7 mouse cellular contexts compared by ENCODE assay signal in the genomic region with DNA sequence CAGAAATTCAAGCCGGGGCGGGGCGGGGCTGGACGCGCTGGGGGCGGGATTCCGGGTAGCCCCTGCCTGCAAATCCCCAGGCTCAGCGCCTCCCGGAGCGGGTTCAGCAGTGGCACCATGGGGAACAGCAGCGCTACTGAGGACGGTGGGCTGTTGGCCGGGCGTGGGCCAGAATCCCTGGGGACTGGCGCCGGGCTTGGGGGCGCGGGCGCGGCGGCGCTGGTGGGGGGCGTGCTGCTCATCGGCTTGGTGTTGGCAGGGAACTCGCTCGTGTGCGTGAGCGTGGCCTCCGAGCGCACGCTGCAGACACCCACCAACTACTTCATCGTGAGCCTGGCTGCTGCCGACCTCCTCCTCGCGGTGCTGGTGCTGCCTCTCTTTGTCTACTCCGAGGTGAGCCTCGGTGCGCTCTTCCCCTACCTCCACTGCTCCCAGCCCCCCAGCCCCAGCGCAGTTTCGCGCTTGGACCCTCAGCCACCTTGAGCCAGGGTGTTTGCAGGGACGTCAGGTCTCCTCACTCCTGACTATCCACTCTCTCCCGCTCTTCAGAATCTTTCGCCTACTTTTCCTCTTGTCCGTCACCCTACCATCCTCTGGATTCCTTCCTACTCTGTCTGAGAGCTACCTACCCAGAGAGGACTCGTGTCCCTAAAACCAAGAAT. TPM values are rescaled to one million over a fixed set of nuclear protein-coding genes. Genes with fewer than 3 reads are reported as not detected.
DNase-seq lines count a peak whose midpoint lies in the region; ATAC-seq and TF ChIP-seq lines count a peak whose summit lies in the region.

A gene (plus strand): TSS at position 86 of the 662 bp plus-strand sequence.

- no peak for DNase-seq in lung, postnatal 25 days (ENCODE audit: low spot score)
- DNase-seq in embryonic facial prominence, embryonic 11.5 days (ENCODE audit: low spot score): peak; percentile 76
- DNase-seq in hindbrain, postnatal 0 days (ENCODE audit: low spot score): peak; percentile 36
- DNase-seq in cerebellum, adult 11-12 months: no peak

- peaks cover 31% of the 10 kb centered on the region for H3K4me1 ChIP-seq in lung, embryonic 15.5 days
- peaks cover 6% of the 10 kb centered on the region; the same call in 1 of the 2 replicates for H3K4me1 ChIP-seq in embryonic facial prominence, embryonic 11.5 days (ENCODE audit: control insufficient read depth, insufficient read depth, low read length)
- peaks cover 7% of the 10 kb centered on the region for H3K4me1 ChIP-seq in hindbrain, postnatal 0 days (ENCODE audit: insufficient read depth, low read length)
- H3K4me1 ChIP-seq in midbrain, embryonic 15.5 days: peaks cover 30% of the 10 kb centered on the region

- TF ChIP-seq CTCF in hindbrain, postnatal 0 days (IDR thresholded peaks at IDR 0.05; ENCODE audit: low read depth): no peak

- H3K27ac ChIP-seq in lung, embryonic 15.5 days: no peak within 1 kb of the TSS
- H3K27ac ChIP-seq in embryonic facial prominence, embryonic 11.5 days (replicated peaks; ENCODE audit: low read depth, low read length): no peak within 1 kb of the TSS
- no peak within 1 kb of the TSS for H3K27ac ChIP-seq in hindbrain, postnatal 0 days
- H3K27ac ChIP-seq in midbrain, embryonic 15.5 days: no peak within 1 kb of the TSS

- peak; percentile 72; the same call in 1 of the 2 replicates for ATAC-seq in lung, embryonic 15.5 days (ENCODE audit: borderline replicate concordance, extremely low read depth, low FRiP score, low TSS enrichment)
- peak; percentile 70; the same call in 1 of the 2 replicates for ATAC-seq in embryonic facial prominence, embryonic 11.5 days (replicated peaks; ENCODE audit: insufficient number of reproducible peaks, low FRiP score, low TSS enrichment, low read depth)
- peak; percentile 59; the same call in 1 of the 2 replicates for ATAC-seq in hindbrain, postnatal 0 days
- peak; percentile 63 for ATAC-seq in midbrain, embryonic 15.5 days (replicated peaks)
- no peak for ATAC-seq in megakaryocyte progenitor cell, adult 5-6 weeks (replicated peaks; ENCODE audit: poor library complexity)

- peak within 1 kb of the TSS; percentile 97 for H3K4me2 ChIP-seq in lung, embryonic 15.5 days
- H3K4me2 ChIP-seq in embryonic facial prominence, embryonic 11.5 days (ENCODE audit: low read depth, low read length): peak within 1 kb of the TSS; percentile 78
- peak within 1 kb of the TSS; percentile 92 for H3K4me2 ChIP-seq in hindbrain, postnatal 0 days (ENCODE audit: low read depth, low read length)
- peak within 1 kb of the TSS; percentile 91 for H3K4me2 ChIP-seq in midbrain, embryonic 15.5 days

- H3K4me3 ChIP-seq in lung, embryonic 15.5 days: peak within 1 kb of the TSS; percentile 47
- H3K4me3 ChIP-seq in embryonic facial prominence, embryonic 11.5 days (ENCODE audit: low read depth, low read length): peak within 1 kb of the TSS; percentile 43
- peak within 1 kb of the TSS; percentile 51 for H3K4me3 ChIP-seq in hindbrain, postnatal 0 days (ENCODE audit: low read length)
- H3K4me3 ChIP-seq in midbrain, embryonic 15.5 days: peak within 1 kb of the TSS; percentile 47

- WGBS in lung, embryonic 15.5 days: 2% methylated on average over 46 of the region's 46 CpGs
- 2% methylated on average over 44 of the region's 46 CpGs for WGBS in embryonic facial prominence, embryonic 11.5 days
- 3% methylated on average over 46 of the region's 46 CpGs for WGBS in hindbrain, postnatal 0 days
- WGBS in midbrain, embryonic 15.5 days: 1% methylated on average over 46 of the region's 46 CpGs

- peak within 1 kb of the TSS; percentile 47 for H3K9ac ChIP-seq in lung, embryonic 15.5 days
- H3K9ac ChIP-seq in embryonic facial prominence, embryonic 11.5 days (replicated peaks; ENCODE audit: low read length): peak within 1 kb of the TSS; percentile 54
- peak within 1 kb of the TSS; percentile 57 for H3K9ac ChIP-seq in hindbrain, postnatal 0 days (replicated peaks; ENCODE audit: low read length)
- H3K9ac ChIP-seq in midbrain, embryonic 15.5 days: peak within 1 kb of the TSS; percentile 54

- H3K36me3 ChIP-seq in lung, embryonic 15.5 days: 0 out of 2 replicates have a peak, but pooled peaks cover under 1% of the 10 kb centered on the region
- no peaks in the 10 kb centered on the region for H3K36me3 ChIP-seq in embryonic facial prominence, embryonic 11.5 days (replicated peaks; ENCODE audit: control insufficient read depth, insufficient read depth, low read depth, low read length)
- no peaks in the 10 kb centered on the region for H3K36me3 ChIP-seq in hindbrain, postnatal 0 days (ENCODE audit: insufficient read depth, low read length)
- H3K36me3 ChIP-seq in midbrain, embryonic 15.5 days (replicated peaks): 0 out of 2 replicates have a peak, but pooled peaks cover 3% of the 10 kb centered on the region

- peaks cover 58% of the 10 kb centered on the region for H3K27me3 ChIP-seq in lung, embryonic 15.5 days
- H3K27me3 ChIP-seq in embryonic facial prominence, embryonic 11.5 days (ENCODE audit: control insufficient read depth, insufficient read depth, low read length): peaks cover 34% of the 10 kb centered on the region
- peaks cover 31% of the 10 kb centered on the region for H3K27me3 ChIP-seq in hindbrain, postnatal 0 days (ENCODE audit: insufficient read depth, low read length)
- peaks cover 46% of the 10 kb centered on the region for H3K27me3 ChIP-seq in midbrain, embryonic 15.5 days (replicated peaks)

- H3K9me3 ChIP-seq in lung, embryonic 15.5 days: no peaks in the 10 kb centered on the region
- H3K9me3 ChIP-seq in embryonic facial prominence, embryonic 11.5 days (replicated peaks; ENCODE audit: control insufficient read depth, low read length): no peaks in the 10 kb centered on the region
- no peaks in the 10 kb centered on the region for H3K9me3 ChIP-seq in hindbrain, postnatal 0 days (ENCODE audit: low read length)
- H3K9me3 ChIP-seq in midbrain, embryonic 15.5 days: no peaks in the 10 kb centered on the region

RNA-seq across cellular contexts. Expression of the gene that starts here (rescaled TPM):
- polyA plus RNA-seq in lung, embryonic 15.5 days (2015; fragmentation: Nextera tagmentation; extraction: Ambion mirVana): 0.49 and 0.57 TPM in 2 replicates
- 0.62 and 0.89 TPM in 2 replicates for polyA plus RNA-seq in embryonic facial prominence, embryonic 11.5 days (2014; fragmentation: Nextera tagmentation; extraction: Ambion mirVana)
- 0.54 and 0.94 TPM in 2 replicates for total RNA-seq in hindbrain, postnatal 0 days (2014; rRNA removed)
- polyA plus RNA-seq in hindbrain, postnatal 0 days (2015; fragmentation: Nextera tagmentation; extraction: Ambion mirVana): 0.73 and 0.79 TPM in 2 replicates
- polyA plus RNA-seq in midbrain, embryonic 15.5 days (2015; fragmentation: Nextera tagmentation; extraction: Ambion mirVana): 0.74 and 0.96 TPM in 2 replicates
- not detected in 2 replicates for total RNA-seq in megakaryocyte progenitor cell, adult 5-6 weeks (2015)
- total RNA-seq in megakaryocyte progenitor cell, adult 5-6 weeks (2017): not detected in 2 replicates

Comparison
In these comparisons a context has a peak if more than half of its experiments do, and no peak if none do; other contexts are left out.
1. Peak in ATAC-seq, H3K4me3 ChIP-seq, H3K9ac ChIP-seq and H3K4me2 ChIP-seq in lung, embryonic 15.5 days; RNA of the gene not detected or under 1 TPM.
2. Peak in DNase-seq, ATAC-seq, H3K4me3 ChIP-seq, H3K9ac ChIP-seq and H3K4me2 ChIP-seq in embryonic facial prominence, embryonic 11.5 days; RNA of the gene not detected or under 1 TPM.
3. Peak in DNase-seq, ATAC-seq, H3K4me3 ChIP-seq, H3K9ac ChIP-seq and H3K4me2 ChIP-seq in hindbrain, postnatal 0 days; RNA of the gene not detected or under 1 TPM.
4. Peak in ATAC-seq, H3K4me3 ChIP-seq, H3K9ac ChIP-seq and H3K4me2 ChIP-seq in midbrain, embryonic 15.5 days; RNA of the gene not detected or under 1 TPM.